Mouse (Mus musculus): Measurements from ENCODE around the gene Dhrs9. TPM values are rescaled to one million over a fixed set of nuclear protein-coding genes. Genes with fewer than 3 reads are reported as not detected.
"Not testable (repeated sequence)": the region's sequence is repeated elsewhere in the genome, so short reads cannot be mapped to it uniquely, and the experiment has no call there.

Gene Dhrs9
- 0.23 and 0.24 TPM in 2 replicates for polyA plus RNA-seq (2015; fragmentation: Nextera tagmentation; extraction: Ambion mirVana)

DNA sequence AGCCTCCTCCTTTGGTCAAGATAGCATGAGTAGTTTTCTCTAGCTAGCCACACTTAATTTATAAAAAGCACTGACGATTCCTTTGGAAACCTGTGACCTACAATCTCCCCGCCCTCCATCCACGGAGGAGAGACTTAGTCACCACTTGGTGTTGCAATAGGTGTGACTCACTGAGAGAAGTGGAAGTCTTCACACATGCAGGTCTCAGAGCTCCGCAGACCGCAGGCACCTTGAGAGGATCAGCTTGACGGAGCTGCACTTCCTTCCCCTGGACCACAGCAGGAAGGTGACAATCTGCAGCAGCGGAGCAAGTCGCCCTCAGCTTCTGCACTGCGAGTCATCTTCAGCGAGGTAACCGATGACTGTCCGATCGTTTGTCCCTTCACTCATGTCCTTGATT, at the start of gene Dhrs9:
TSS of gene Dhrs9 (plus strand) at position 165 of the 400 bp plus-strand sequence.
- no peak within 1 kb of the TSS for H3K4me3 ChIP-seq (replicated peaks)
- H3K9me3 ChIP-seq (replicated peaks), result no peaks in the 10 kb centered on the region
- H3K27me3 ChIP-seq, result no peaks in the 10 kb centered on the region
- no peak within 1 kb of the TSS for H3K27ac ChIP-seq (replicated peaks)
- peak; percentile 49; the same call in 1 of the 2 replicates for ATAC-seq (ENCODE audit: insufficient read depth)
- peaks cover 4% of the 10 kb centered on the region; the same call in 1 of the 2 replicates for H3K4me1 ChIP-seq (replicated peaks)
- H3K9ac ChIP-seq, result no peak within 1 kb of the TSS
- H3K4me2 ChIP-seq, result 0 out of 2 replicates have a peak within 1 kb of the TSS, but pooled peaks have one; percentile 6
- no peaks in the 10 kb centered on the region for H3K36me3 ChIP-seq (replicated peaks)
- WGBS (ENCODE audit: insufficient replicate concordance), result 12% methylated on average over 13 of the region's 13 CpGs

DNA sequence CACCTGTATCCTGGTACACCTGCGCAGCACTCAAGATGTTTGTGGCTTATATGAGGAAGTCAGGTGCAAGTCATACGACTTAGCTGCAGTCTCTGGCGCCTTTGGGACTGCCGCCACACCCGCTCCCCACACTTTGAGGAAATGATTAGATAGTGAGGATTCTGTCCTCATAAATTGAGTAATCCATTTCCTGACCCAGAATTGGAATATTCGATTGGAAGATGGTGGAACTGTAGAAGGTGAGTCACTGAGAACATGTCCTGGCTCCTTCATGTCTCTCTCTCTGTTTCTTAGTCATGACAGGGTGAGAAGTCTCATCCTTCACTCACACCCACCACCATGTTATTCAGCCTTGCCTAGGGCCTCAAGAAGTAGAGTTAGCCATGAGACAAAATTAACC, 48.7 kb upstream of the Dhrs9 start:
- H3K27ac ChIP-seq (replicated peaks); ATAC-seq (ENCODE audit: insufficient read depth); H3K9me3 ChIP-seq (replicated peaks); H3K27me3 ChIP-seq; H3K4me3 ChIP-seq (replicated peaks); H3K9ac ChIP-seq; H3K4me2 ChIP-seq; H3K36me3 ChIP-seq (replicated peaks); H3K4me1 ChIP-seq (replicated peaks): not testable (repeated sequence)
- WGBS (ENCODE audit: insufficient replicate concordance), result 51% methylated on average over 6 of the region's 6 CpGs

DNA sequence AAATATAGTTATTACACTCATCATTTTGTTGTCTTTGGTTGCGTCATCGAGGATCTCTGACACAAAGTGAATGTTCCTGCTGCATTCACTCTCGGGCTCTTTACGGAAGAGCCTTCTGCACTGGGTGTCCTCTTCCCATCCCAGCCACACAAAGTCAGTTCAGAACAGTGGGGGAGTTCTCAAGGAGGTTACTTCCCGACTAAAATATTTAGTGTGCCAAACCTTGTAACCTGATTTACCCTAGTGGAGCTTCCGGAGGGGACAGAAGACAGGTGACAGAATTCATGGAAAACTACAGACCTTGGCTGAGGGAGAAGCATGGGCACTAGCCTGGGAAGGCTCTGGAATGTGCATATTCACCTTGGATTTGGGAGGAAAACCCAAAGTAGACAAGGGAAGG, 38.7 kb upstream of the Dhrs9 start:
- H3K9ac ChIP-seq, result no peak overlapping the region
- peak overlapping the region; percentile 70; the same call in 1 of the 2 replicates for H3K27ac ChIP-seq (replicated peaks)
- peak overlapping the region; percentile 40 for H3K4me2 ChIP-seq
- no peaks in the 10 kb centered on the region for H3K9me3 ChIP-seq (replicated peaks)
- peak overlapping the region; percentile 8; the same call in 1 of the 2 replicates for H3K4me3 ChIP-seq (replicated peaks)
- H3K4me1 ChIP-seq (replicated peaks), result no peaks in the 10 kb centered on the region
- H3K27me3 ChIP-seq, result no peaks in the 10 kb centered on the region
- WGBS (ENCODE audit: insufficient replicate concordance), result 69% methylated on average over 6 of the region's 6 CpGs
- no peak for ATAC-seq (ENCODE audit: insufficient read depth)
- H3K36me3 ChIP-seq (replicated peaks), result no peaks in the 10 kb centered on the region

DNA sequence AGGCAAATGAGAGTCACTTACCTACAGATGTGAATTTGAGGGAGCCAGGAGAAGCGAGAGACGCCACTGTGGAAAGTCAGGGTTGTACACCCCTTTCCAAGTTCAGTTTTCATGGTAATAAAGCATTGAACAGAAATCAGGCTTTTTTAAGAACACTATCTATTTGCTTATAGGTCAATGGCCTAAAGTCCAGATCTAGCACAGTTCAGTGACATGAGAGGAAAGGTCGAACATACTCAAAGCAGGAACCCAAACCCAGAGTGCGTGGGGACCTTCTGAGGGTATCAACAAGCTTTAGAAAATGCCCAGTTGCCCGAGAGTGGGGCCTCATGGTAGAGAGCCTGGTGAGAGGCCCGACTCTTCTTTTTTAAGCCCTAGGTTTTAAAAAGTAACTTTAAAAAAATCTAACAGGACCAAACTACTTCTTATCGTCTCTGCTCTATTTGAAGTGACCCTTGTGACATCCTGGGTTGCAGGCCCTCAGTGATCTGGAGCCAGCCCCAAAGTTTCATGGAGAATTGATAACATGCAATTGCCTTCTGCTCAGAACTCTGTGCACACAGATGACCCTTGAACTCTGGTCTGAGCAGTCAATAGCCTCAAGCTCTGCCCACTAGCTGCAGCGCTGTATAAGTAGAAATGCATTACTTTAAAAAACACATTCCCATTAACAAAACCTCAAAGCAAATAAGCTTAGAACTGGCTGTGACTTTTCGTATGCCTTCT, 37.6 kb upstream of the Dhrs9 start, which contains the start of gene Abcb11:
TSS of gene Abcb11 (minus strand) at position 121 of the 726 bp plus-strand sequence.
- no peaks in the 10 kb centered on the region for H3K36me3 ChIP-seq (replicated peaks)
- peak within 1 kb of the TSS; percentile 40 for H3K4me2 ChIP-seq
- H3K9me3 ChIP-seq (replicated peaks), result no peaks in the 10 kb centered on the region
- no peaks in the 10 kb centered on the region for H3K27me3 ChIP-seq
- H3K4me3 ChIP-seq (replicated peaks), result peak within 1 kb of the TSS; percentile 8; the same call in 1 of the 2 replicates
- peak; percentile 71 for ATAC-seq (ENCODE audit: insufficient read depth)
- peak within 1 kb of the TSS; percentile 70 for H3K27ac ChIP-seq (replicated peaks)
- H3K4me1 ChIP-seq (replicated peaks), result no peaks in the 10 kb centered on the region
- H3K9ac ChIP-seq, result no peak within 1 kb of the TSS
- WGBS (ENCODE audit: insufficient replicate concordance), result 58% methylated on average over 9 of the region's 9 CpGs

DNA sequence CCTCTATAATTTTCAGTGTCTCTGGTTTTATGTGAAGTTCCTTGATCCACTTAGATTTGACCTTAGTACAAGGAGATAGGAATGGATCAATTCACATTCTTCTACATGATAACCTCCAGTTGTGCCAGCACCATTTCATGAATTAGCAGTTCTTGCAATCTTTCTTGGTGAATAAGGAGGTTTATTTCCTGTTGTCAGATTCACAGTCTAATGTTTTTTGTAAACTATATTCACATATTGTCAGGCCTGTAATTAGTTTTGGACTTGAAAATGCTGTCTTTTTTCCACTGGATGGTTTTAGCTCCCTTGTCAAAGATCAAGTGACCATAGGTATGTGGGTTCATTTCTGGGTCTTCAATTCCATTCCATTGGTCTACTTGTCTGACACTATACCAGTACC, 24.8 kb upstream of the Dhrs9 start:
- H3K4me3 ChIP-seq (replicated peaks); H3K9me3 ChIP-seq (replicated peaks); H3K27ac ChIP-seq (replicated peaks); H3K4me2 ChIP-seq; H3K9ac ChIP-seq; H3K4me1 ChIP-seq (replicated peaks); H3K36me3 ChIP-seq (replicated peaks); H3K27me3 ChIP-seq: not testable (repeated sequence)
- peak; percentile 100 for ATAC-seq (ENCODE audit: insufficient read depth)

DNA sequence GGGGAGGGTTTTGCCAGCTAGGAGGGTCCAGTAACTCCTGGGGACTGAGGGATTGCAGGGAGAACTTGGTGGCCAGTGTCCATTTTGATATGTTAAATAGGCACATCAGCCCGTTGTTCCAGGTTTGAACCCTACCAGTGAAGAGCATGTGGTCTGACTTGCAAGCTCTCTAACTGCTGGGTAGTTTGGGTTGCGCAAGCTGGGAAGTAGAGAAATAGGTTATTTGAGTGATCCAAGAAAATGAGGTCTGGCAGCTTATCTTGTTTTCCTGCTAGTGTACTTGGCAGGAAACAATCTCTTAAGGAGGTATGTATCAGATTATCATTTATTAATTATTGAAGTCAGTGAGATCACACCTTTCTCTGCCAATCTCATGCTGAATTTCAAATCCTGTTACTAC, 15.4 kb upstream of the Dhrs9 start:
- no peak overlapping the region for H3K9ac ChIP-seq
- H3K4me3 ChIP-seq (replicated peaks), result no peak overlapping the region
- H3K27ac ChIP-seq (replicated peaks), result no peak overlapping the region
- no peaks in the 10 kb centered on the region for H3K9me3 ChIP-seq (replicated peaks)
- no peaks in the 10 kb centered on the region for H3K36me3 ChIP-seq (replicated peaks)
- no peaks in the 10 kb centered on the region for H3K4me1 ChIP-seq (replicated peaks)
- no peaks in the 10 kb centered on the region for H3K27me3 ChIP-seq
- no peak for ATAC-seq (ENCODE audit: insufficient read depth)
- WGBS (ENCODE audit: insufficient replicate concordance), result 61% methylated on average over 2 of the region's 2 CpGs
- H3K4me2 ChIP-seq, result no peak overlapping the region

DNA sequence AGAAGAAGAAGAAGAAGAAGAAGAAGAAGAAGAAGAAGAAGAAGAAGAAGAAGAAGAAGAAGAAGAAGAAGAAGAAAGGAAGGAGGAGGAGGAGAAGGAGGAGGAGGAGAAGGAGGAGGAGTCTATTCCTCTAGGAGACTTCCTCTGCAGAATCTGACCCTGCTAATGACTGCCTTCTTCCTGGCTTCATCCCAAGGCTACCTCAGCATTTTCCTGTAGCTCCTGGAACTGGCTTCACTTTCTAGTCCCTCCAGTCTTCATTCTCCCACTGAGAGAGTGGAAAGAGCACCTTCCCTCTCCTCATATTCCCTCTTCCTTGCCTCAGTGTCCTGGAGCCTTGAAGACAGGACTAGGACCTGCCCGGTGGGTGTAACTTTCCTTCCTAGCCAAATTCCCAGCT, 15.0 kb upstream of the Dhrs9 start:
- Histone ChIP-seq H3K4me1 (replicated peaks) (no peaks in the 10 kb centered on the region), H3K4me2 (no peak overlapping the region), H3K9me3 (replicated peaks) (no peaks in the 10 kb centered on the region), H3K4me3 (replicated peaks) (no peak overlapping the region), H3K27me3 (no peaks in the 10 kb centered on the region), H3K27ac (replicated peaks) (no peak overlapping the region), H3K9ac (no peak overlapping the region), H3K36me3 (replicated peaks) (no peaks in the 10 kb centered on the region)
- ATAC-seq (ENCODE audit: insufficient read depth), result no peak
- WGBS (ENCODE audit: insufficient replicate concordance), result 86% methylated on average over 1 of the region's 1 CpGs

DNA sequence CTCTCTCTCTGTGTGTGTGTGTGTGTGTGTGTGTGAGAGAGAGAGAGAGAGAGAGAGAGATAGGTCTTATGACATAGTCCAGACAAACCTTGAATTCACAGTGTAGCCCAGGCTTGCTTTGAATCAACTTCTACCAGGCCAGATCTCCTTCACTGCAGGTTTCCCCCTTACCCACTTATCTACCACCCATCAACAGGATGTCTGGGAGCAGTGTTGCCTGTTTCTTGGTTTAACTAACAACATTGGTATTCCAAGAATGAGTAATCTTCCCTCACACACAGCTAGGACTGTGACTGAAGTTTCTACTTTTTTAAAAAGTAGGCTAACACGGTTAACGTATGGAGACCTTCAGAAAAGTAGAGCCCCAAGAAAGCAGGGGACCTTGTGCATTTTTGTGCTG, 3.5 kb upstream of the Dhrs9 start:
- H3K9ac ChIP-seq, result no peak overlapping the region
- no peaks in the 10 kb centered on the region for H3K36me3 ChIP-seq (replicated peaks)
- 46% methylated on average over 2 of the region's 2 CpGs for WGBS (ENCODE audit: insufficient replicate concordance)
- ATAC-seq (ENCODE audit: insufficient read depth), result no peak
- H3K9me3 ChIP-seq (replicated peaks), result no peaks in the 10 kb centered on the region
- no peak overlapping the region for H3K27ac ChIP-seq (replicated peaks)
- H3K4me3 ChIP-seq (replicated peaks), result no peak overlapping the region
- peaks cover 4% of the 10 kb centered on the region; the same call in 1 of the 2 replicates for H3K4me1 ChIP-seq (replicated peaks)
- H3K4me2 ChIP-seq, result no peak overlapping the region
- no peaks in the 10 kb centered on the region for H3K27me3 ChIP-seq

DNA sequence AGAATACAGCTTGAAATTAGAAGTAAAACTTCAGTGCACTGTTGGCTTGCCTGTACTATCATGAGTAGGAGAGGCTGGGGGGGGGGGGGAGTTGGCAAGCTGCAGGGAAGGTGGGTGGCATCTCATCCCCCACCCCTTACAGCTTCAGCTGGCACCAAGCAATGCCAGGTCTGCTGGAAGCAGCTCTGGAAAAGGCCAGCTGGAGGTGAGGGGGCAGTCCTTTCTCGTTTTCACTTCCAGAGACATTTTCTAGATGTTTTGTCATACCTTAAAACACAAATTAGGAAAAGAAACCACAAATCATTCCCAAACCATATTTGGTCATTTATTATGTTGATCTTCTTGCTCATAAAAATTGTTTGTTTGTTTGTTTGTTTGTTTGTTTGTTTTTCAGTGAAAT, 444 bp upstream of the Dhrs9 start:
- Histone ChIP-seq H3K4me2 (no peak overlapping the region), H3K9ac (no peak overlapping the region), H3K9me3 (replicated peaks) (no peaks in the 10 kb centered on the region), H3K4me1 (replicated peaks) (peaks cover 4% of the 10 kb centered on the region; the same call in 1 of the 2 replicates), H3K27ac (replicated peaks) (no peak overlapping the region), H3K36me3 (replicated peaks) (no peaks in the 10 kb centered on the region), H3K27me3 (no peaks in the 10 kb centered on the region), H3K4me3 (replicated peaks) (no peak overlapping the region)
- ATAC-seq (ENCODE audit: insufficient read depth), result no peak
- WGBS (ENCODE audit: insufficient replicate concordance), result 31% methylated on average over 1 of the region's 1 CpGs

DNA sequence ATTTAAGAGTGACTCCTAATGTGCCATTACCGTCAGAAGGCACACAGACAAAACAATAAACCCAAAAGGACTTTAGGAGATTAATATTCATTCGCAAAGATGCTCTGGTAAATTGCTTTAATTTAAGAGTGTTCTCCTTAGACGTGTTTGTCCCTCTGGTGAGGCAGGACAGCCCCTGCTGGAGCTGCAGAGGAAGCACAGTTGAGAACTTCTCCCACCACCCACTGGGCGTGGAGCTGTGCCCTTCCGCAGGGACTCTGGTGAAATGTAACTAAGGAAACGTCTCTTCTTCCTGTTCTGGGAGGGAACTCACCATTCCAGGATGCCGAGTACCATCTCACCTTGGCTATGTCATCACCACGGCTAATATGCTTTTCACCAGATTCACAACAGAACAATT, 1.5 kb downstream of the Dhrs9 start:
- Histone ChIP-seq H3K4me2 (no peak overlapping the region), H3K4me3 (replicated peaks) (no peak overlapping the region), H3K27me3 (no peaks in the 10 kb centered on the region), H3K36me3 (replicated peaks) (no peaks in the 10 kb centered on the region), H3K4me1 (replicated peaks) (peaks cover 4% of the 10 kb centered on the region; the same call in 1 of the 2 replicates), H3K9me3 (replicated peaks) (no peaks in the 10 kb centered on the region), H3K27ac (replicated peaks) (no peak overlapping the region), H3K9ac (no peak overlapping the region)
- 19% methylated on average over 8 of the region's 8 CpGs for WGBS (ENCODE audit: insufficient replicate concordance)
- no peak for ATAC-seq (ENCODE audit: insufficient read depth)

DNA sequence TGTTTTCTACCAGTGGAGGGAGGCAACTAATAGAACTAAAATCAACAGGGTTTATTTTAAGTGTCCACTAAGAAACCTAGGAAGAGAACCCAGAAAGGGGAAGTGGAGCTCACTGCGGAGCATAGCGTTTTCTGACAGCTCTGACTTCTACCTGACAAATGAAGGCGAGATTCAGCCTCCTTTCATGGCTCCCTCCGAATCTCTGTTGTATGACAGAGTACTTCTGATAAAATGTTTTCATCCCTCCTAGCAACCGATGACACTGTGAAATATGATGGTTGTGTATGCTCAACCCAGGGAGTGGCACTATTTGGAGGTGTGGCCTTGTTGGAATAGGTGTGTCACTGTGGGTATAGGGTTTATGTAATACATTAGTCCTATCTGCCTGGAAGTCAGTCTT, 2.6 kb downstream of the Dhrs9 start:
- Histone ChIP-seq H3K4me1 (replicated peaks) (peaks cover 5% of the 10 kb centered on the region; the same call in 1 of the 2 replicates), H3K4me2 (no peak overlapping the region), H3K27ac (replicated peaks) (no peak overlapping the region), H3K9me3 (replicated peaks) (no peaks in the 10 kb centered on the region), H3K36me3 (replicated peaks) (no peaks in the 10 kb centered on the region), H3K4me3 (replicated peaks) (no peak overlapping the region), H3K9ac (no peak overlapping the region), H3K27me3 (no peaks in the 10 kb centered on the region)
- 24% methylated on average over 5 of the region's 5 CpGs for WGBS (ENCODE audit: insufficient replicate concordance)
- no peak for ATAC-seq (ENCODE audit: insufficient read depth)
